Mouse (Mus musculus): ENCODE results near the gene Rtp1. TPM values are rescaled to one million over a fixed set of nuclear protein-coding genes. Genes with fewer than 3 reads are reported as not detected.

Gene Rtp1
- 0.36 TPM for polyA plus RNA-seq (2014; fragmentation: Illumina TruSeq; extraction: RNeasy Lipid Tissue Mini Kit (QIAGEN cat#74804); ENCODE audit: low read depth, low replicate concordance)

DNA sequence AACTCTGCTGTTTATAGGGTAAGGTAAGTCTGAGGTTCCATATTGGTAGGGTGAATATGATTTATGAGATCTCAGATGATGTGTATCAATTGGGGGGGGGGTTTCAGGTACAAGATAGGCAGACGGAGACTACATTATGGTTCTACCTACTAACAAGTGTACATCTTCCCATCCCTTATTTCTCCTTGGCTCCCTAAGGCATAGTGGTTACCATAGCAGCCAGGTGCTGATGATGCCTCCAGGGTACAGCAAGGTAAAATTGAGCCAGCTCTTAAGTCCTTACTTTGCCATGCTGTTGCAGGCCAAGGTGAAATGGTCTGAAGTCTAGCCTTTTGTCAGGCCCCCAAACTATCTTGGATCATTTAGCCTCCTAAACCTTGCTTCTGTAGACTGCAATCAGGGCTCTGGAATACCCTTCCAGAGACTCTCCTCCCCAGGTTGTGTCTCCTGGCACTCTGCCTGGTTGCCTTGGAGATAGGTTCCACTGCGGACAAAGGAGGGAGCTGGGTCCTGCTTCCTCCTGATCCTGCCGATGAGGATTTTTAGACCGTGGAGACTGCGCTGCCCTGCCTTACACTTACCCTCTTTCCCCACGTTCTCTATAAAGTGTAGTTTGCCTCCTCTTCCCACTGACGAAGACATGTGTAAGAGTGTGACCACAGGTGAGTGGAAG lies at the start of gene Rtp1:
TSS of gene Rtp1 (plus strand) at position 487 of the 673 bp plus-strand sequence.

Other genes with a start within 250 kb of the Rtp1 start
- 6.6 TPM for gene St6gal1, start 204.4 kb upstream of the Rtp1 start, polyA plus RNA-seq (2014; fragmentation: Illumina TruSeq; extraction: RNeasy Lipid Tissue Mini Kit (QIAGEN cat#74804); ENCODE audit: low read depth, low replicate concordance)
- 3.3 TPM for gene Rtp4, start 91.2 kb downstream of the Rtp1 start, polyA plus RNA-seq (2014; fragmentation: Illumina TruSeq; extraction: RNeasy Lipid Tissue Mini Kit (QIAGEN cat#74804); ENCODE audit: low read depth, low replicate concordance)
- 0.97 TPM for gene Masp1, start 91.7 kb downstream of the Rtp1 start, polyA plus RNA-seq (2014; fragmentation: Illumina TruSeq; extraction: RNeasy Lipid Tissue Mini Kit (QIAGEN cat#74804); ENCODE audit: low read depth, low replicate concordance)